Mouse (Mus musculus): ENCODE results near the gene Zfp981.
"Not testable (repeated sequence)": the region's sequence is repeated elsewhere in the genome, so short reads cannot be mapped to it uniquely, and the experiment has no call there.

The Zfp981 gene

GRCm38 (mm10) chr4:146501727-146502126 lies at the start of gene Zfp981:
Zfp981 (plus strand) TSS chr4:146502027.
- DNase-seq: not testable (repeated sequence)

- DNase-seq: not testable (repeated sequence)
Measured at GRCm38 (mm10) chr4:146452576-146452975, 49.3 kb upstream of the Zfp981 start.

- DNase-seq: not testable (repeated sequence)
Measured at GRCm38 (mm10) chr4:146454170-146454569, 47.7 kb upstream of the Zfp981 start.

- no peak for DNase-seq
Measured at GRCm38 (mm10) chr4:146454896-146455295, 46.9 kb upstream of the Zfp981 start.

- DNase-seq: no peak
Measured at GRCm38 (mm10) chr4:146455321-146455721, 46.5 kb upstream of the Zfp981 start.

GRCm38 (mm10) chr4:146456061-146456726 lies 45.6 kb upstream of the Zfp981 start:
- no peak for DNase-seq

GRCm38 (mm10) chr4:146457126-146457525 lies 44.7 kb upstream of the Zfp981 start:
- DNase-seq: no peak

- DNase-seq: no peak
Measured at GRCm38 (mm10) chr4:146457720-146458119, 44.1 kb upstream of the Zfp981 start.

- not testable (repeated sequence) for DNase-seq
Measured at GRCm38 (mm10) chr4:146459822-146460221, 42.0 kb upstream of the Zfp981 start.

- not testable (repeated sequence) for DNase-seq
Measured at GRCm38 (mm10) chr4:146460685-146461084, 41.1 kb upstream of the Zfp981 start.

GRCm38 (mm10) chr4:146463649-146464351 lies 38.0 kb upstream of the Zfp981 start:
- DNase-seq: not testable (repeated sequence)

GRCm38 (mm10) chr4:146469984-146470383 lies 31.8 kb upstream of the Zfp981 start:
- not testable (repeated sequence) for DNase-seq

GRCm38 (mm10) chr4:146474181-146474580 lies 27.6 kb upstream of the Zfp981 start:
- not testable (repeated sequence) for DNase-seq

- DNase-seq: not testable (repeated sequence)
Measured at GRCm38 (mm10) chr4:146474716-146475676, 26.8 kb upstream of the Zfp981 start.

- not testable (repeated sequence) for DNase-seq
Measured at GRCm38 (mm10) chr4:146476260-146476659, 25.6 kb upstream of the Zfp981 start.

GRCm38 (mm10) chr4:146476959-146477358 lies 24.9 kb upstream of the Zfp981 start:
- DNase-seq: not testable (repeated sequence)

GRCm38 (mm10) chr4:146480376-146481096 lies 21.3 kb upstream of the Zfp981 start:
- not testable (repeated sequence) for DNase-seq

GRCm38 (mm10) chr4:146482546-146482945 lies 19.3 kb upstream of the Zfp981 start:
- DNase-seq: not testable (repeated sequence)

- DNase-seq: not testable (repeated sequence)
Measured at GRCm38 (mm10) chr4:146483571-146484280, 18.1 kb upstream of the Zfp981 start.

GRCm38 (mm10) chr4:146484676-146485075 lies 17.2 kb upstream of the Zfp981 start:
- not testable (repeated sequence) for DNase-seq

- DNase-seq: not testable (repeated sequence)
Measured at GRCm38 (mm10) chr4:146485183-146485939, 16.5 kb upstream of the Zfp981 start.

All from cerebellum, adult 18-20 months (tissue).